Mouse (Mus musculus) megakaryocyte-erythroid progenitor cell, adult 5-6 weeks (primary cell): Measurements from ENCODE around the gene Pgp. TPM values are rescaled to one million over a fixed set of nuclear protein-coding genes. Genes with fewer than 3 reads are reported as not detected.

Experiments used
- ATAC-seq: replicated peaks from 2 replicates; pipeline ENCODE4 v1.8.0; 2016; ENCODE audit warnings: mild to moderate bottlenecking, inconsistent platforms; ENCODE audit not compliant: severe bottlenecking, poor library complexity, low FRiP score, low TSS enrichment
- total RNA-seq, 2 experiments: library from RNA; stranded (forward) in 1 of 2; stranded (reverse) in 1 of 2; fragments of 200-1000, 215-1000 nt in 1 of 2; fragments of >200 nt in 1 of 2; fragmentation: Nextera tagmentation in 1 of 2; gene quantifications; 2 replicates each; pipeline ENCODE4 v1.2.3; 2014 to 2017

Pgp gene
- total RNA-seq, 2 experiments from 2014 or later, result 23.4 to 32.8 TPM

DNA sequence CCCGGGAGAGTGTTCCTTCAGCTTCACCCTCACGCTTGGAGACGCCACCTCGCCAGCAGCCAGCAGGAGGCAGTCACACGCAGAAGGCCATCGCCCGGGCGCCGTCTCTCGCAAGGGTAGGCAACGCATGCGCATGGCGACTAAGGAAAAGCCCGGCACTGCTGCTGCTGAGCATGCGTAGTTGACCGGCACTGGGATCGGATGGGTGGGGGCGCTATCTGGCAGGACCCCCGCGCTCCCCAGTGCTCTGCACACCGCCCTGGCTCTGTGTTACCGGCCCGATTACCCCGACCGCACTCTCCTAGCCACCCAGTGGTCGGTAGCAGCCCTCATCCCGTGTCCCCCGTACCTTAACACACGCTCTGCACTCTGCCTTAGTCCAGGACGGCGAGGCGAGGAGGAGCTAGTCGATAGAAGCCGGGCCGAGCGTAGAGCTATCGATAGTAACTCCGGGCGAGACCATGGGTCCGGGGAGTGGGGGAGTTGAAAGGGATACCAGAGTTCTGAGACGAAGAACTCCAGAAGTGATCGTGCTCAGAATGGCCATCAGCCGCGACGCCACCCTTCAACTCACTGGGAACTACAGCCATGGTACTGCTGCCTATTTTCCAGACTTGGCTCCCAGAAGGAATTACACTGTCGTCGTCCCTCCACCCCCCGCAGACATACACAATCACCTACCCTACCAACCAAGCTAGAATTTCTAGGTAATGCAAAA is 8.6 kb downstream of the Pgp start, which contains the start of gene Mlst8:
Gene Mlst8, minus strand, starts transcription at position 416 of the 718 bp plus-strand sequence.
- peak; percentile 90 for ATAC-seq

DNA sequence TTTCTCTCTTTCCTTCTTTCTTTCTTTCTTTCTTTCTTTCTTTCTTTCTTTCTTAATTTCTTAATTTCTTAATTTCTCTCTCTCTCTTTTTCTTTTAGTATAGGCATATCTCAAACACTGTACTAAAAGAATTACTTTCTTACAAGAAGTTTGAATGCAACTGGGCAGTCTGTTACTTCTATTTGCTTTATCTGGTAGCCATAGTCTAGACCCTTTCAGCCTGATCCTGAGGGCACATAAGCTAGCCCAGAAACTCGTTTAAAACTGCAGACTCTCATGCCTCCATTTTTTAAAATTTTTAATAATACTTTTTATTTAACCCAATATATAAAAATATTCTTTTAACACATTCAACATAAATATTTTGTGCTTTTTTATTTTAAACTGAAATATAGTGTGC is 9.2 kb downstream of the Pgp start:
- ATAC-seq, result no peak

DNA sequence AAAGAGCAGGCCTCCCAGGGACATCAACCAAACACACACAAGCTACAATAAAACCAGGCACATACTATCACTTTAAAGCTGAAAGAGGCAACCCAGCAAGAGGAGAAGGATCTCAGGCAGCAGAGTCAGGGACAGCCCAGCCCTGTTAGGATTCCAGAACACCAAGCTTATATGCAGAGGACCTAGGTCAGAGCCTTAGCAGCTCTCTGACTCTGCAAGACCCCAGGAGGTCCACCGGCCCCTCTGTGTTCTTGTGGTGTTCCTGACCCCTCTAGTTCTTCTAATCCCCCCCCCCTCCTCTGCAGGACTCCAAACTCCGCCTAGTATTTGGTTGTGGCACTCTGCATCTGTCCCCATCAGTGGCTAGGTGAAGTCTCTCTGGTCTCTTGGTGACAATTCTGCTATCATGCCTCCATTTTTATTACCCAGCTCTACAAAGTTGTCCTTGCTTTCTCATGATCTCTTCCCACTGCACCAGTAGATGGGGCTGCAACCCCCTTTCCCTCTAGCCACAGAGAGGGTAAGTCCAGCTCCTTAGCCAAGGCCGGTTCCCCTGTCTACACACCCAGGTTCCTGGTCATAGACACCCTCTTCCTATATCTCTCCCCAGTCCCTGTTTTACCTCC is 10.1 kb downstream of the Pgp start:
- no peak for ATAC-seq

DNA sequence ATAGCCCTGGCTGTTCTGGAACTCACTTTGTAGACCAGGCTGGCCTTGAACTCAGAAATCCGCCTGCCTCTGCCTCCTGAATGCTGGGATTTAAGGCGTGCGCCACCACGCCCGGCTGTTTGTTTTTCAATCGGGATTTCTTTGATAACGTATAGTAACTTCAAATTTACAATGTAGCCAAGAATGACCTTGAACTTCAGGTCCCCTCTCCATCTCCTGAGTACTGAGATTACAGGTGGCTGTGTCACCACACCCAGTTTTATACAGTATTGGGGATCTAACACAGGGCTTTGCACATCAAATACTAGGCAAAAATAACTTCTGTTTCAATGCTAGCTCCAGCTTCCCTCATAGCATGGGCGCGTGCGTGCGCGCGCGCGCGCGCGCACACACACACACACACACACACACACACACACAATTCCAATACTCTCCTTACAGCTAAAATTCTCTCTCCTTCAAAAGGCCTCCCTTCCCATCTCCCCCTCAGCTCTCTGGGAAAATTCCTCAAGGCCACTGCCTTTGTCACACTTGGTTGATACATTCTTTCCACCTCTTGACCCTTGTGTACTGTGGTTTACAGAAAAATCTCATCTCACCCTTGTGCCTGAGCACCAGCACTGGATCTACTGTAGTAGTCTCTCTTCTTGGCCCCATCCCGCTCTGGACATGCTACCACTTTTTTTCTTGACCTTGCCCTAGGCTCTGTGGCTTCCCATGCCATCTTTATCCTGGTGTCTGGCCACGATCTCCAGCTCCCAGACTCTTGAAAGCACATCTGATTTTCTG is 11.0 kb downstream of the Pgp start:
- ATAC-seq, result no peak

DNA sequence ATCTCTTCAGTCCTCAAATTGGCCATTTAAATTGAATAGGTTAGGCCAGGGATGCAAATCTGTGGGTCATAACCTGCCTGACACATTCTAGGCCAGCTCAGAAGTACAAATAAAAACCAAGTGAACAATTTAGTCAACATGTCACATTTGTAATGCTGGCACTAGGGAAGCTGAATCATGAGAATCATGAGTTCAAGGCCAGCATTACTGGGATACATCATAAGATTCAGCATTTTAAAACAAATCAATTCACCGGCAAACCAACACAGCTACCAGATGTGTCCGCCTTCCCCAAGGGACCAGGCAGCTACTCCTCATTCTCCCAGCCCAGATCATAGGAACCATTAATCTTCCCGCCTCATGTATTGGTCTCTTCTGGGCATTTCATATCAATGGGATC is 13.3 kb downstream of the Pgp start:
- no peak for ATAC-seq

DNA sequence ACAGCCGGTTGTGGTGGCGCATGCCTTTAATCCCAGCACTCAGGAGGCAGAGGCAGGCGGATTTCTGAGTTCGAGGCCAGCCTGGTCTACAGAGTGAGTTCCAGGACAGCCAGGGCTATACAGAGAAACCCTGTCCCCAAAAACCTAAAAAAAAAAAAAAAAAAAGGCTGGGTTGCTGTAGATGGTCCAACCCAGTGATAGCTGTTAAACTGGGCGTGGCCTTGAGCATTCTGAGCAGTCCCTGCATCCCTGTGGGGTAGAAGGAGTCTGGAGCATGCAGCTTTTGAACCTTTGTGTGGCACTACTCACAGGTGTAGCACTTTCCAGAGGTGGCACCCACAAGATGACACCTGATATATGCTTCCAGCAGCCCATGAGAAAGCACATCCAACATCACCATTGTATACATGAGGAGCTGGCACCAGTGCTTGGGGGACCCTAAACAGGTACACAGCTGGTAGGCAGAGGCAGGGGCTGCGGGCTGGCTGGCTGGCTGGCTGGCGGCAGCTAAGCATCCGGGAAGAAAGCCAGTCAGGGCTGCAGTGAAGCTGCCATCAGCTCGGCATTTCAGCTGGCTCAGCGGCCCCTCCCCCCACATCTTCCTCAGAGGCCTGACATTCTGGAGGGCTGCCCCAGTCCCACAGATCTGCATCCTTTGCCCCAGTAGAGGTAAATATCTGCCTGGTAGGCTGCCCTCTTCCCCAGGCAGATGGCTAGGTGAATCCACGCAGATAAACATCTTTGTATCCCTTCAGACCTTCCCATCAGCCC is 15.1 kb downstream of the Pgp start:
- no peak for ATAC-seq

DNA sequence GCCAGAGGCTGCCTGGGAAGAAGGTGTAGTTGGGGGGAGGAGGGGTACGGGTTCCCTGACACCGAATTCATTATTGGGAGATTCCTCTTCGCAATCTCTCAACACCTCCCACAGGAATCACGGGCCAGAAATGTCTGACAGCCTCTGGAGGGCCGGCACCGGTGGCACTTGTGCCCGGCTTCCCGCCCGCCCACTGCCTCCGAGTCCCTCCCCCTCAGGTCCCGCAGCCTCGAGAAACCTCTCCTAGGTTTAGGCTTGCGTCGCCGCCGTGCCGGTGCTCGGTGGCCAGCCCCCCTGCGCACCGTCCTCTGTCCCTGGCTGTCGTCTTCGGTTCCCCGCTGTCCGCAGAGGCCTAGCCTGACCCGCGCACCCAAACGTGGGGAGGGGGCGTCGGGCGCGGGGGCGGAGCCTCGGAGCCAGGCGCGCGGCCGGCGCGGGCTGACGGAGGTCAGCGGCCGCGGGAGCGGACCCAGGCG is 18.0 kb downstream of the Pgp start, which contains the start of gene Caskin1:
Gene Caskin1, plus strand, starts transcription at position 416 of the 476 bp plus-strand sequence.
- no peak for ATAC-seq

DNA sequence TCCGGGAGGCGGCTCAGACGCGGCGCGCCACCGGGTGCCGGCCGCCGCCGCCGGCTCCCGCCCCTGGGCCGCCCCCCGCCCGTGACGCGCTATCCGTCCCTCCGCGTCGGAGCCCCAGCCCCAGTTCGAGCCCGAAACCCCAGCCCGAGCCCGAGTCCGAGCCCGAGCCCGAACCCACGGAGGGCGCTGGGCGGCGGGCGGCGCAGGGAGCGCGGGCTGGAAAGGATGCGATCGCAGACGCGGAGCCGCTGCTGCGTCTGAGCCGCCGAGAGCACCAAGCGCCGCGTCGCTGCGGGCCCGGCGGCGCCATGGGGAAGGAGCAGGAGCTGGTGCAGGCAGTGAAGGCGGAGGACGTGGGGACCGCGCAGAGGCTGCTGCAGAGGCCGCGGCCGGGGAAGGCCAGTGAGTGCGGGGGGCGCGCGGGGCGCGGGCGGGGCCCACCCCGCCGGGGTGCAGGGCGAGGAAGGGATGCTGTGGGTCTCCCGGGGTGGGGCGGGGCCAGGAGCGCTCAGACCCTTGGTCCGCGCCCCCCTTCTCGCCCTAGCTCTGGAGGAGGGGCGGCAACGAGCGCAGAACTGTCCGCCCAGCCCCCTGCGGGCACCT is 18.6 kb downstream of the Pgp start:
- no peak for ATAC-seq

DNA sequence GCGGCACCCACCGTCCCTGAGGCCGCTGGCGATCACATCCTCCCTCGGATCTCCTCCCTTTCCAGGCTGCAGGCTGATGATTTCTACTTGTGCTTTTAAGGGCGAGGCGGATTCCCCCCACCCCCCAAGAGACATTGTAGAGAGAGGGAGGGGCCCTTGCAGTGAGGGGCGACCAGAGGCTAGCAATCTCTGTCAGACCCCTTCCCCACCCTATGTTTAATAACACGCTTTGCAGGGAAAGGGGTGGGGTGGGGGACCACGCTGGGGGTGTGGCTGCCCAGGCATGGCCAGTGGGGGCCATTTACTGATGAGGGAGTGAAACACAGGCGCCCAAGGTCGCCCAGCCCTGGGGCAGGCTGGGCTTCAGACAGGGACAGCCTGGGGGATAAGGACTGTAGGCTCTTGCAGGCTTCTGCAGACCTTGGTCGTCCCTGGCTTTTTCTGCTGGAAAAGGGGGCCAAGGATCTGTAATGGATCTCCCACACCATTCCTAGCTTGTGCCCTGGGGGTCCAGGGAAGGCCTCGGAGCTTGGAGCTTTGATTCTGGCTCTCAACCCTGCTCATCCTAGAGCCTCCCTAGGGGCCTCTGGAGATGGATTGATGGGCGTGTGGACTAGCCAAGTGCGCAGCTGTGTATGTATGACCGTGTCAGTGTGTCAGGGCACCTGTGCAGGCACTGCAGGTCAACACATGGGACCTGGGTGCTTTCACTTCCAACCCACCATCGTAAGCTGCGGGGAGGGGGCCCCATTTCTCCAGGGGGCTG is 19.3 kb downstream of the Pgp start:
- ATAC-seq, result no peak

DNA sequence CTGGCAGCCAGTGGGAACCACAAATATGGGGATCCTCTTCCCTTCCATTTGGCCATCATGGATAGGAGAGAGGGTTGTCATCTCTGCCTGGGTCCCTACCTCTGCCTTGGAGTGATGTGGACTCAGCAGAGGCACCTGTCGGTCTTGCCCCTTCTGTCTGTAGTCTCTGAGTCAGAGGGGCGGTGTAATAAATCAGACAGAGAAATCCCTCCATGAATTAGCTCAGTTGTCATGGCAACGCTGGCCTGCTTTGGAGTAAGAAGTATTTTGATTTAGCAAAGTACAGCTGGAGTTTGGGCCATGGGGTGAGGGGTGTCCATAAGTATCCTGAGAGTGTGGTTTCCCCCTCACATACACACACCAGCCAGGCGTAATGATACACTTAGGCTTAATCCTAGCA is 20.2 kb downstream of the Pgp start:
- ATAC-seq, result no peak

DNA sequence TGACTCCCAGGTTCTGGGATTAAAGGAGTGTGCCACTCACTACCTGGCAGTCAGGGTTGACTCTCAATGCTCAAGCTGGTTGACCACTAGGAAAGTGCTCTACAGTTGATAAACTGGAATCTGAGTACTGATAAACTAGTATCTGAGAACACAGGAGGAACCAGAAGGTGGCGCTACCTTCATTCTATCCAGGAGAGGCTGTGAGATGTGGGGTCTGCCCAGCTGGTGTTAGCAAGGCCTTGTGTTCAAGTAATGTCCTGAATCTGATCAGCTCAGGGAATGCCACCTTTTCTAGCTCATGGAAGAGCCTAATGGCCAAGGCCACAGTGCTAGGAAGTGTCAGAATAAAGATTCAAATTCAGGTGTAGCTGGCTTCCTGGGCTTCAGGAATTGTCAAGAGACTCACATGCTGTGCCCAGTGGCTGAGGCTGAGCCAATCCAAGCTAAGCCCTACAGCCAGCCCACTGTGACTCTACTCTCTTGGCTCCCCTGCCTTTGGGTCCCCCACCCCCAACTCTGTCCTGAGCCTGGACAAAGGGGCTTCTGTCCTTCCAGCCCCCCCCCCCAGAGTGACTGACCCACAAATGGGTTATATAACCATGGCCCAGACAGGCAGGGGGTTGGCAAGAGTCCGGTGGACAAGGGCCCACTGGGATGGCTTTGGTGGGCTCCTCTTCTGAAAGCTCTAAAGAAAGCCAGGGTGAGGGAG is 24.6 kb downstream of the Pgp start:
- ATAC-seq, result peak; percentile 62

DNA sequence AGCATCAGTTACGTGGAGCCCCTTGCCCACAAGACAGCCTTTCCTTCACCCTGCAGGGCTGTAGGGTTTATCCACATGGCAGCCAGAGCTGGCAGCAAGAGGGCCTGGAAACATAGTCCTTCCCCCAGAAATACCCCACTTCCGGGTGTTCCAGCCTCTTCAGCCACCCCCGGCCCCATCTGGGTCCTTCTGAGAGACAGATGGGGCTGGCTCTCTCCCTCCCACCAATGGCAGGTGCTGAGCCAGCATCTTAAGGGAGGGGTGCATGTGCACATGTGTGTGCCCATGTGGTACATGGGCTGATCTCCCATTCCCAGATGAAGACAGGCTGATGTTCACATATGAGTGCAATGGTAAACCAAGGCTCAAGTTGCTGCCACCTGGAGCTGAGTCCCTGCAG is 25.3 kb downstream of the Pgp start:
- ATAC-seq, result no peak

DNA sequence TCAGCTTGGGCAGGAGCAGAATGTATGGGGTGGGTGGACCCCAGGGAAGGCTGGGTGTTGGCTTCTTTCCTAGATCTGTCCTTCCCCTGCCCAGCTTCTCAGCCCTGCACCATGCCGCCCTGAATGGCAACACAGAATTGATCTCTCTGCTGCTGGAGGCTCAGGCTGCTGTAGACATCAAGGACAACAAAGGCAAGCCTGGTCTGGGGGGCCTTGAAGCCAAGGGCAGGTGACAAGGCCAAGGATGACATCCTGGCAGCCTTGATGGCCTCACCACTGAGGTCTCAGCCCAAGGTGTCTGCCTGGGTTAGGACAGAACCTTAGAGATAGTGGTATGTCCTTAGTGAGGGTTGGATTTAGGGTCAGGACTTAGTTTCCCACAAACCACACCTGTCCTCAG is 25.8 kb downstream of the Pgp start:
- ATAC-seq, result no peak

DNA sequence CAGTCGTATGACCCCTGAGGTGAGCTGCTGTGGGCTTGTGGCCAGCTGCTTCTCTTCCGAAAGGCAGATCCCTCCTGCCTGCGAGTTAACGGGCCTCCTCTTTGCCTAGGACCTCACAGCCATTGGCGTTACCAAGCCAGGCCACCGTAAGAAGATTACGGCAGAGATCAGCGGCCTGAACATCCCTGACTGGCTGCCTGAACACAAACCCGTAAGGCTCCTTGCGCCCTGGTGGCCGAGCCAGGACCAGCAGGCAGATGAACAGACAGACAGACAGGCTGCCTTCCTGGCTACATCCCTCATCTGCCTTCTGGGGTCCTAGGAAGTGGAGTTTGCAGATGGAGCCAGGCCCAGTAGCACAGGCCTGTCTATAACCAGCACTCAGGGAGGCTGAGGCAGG is 32.0 kb downstream of the Pgp start:
- peak; percentile 45; the same call in 1 of the 2 replicates for ATAC-seq

DNA sequence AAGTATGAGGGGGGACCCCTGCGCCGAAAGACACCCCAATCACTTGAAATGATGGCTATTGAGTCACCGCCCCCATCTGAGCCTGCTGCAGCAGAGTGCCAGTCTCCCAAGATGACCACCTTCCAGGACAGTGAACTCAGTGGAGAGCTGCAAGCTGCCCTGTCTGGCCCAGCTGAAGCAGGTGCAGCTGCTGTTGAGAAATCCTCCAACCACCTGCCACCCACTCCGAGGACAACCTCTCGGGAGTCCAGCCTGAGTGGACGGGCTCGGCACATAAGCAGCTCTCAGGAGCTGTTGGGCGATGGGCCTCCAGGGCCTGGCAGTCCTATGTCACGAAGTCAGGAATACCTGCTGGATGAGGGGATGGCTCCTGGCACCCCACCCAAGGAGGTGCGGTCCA is 33.9 kb downstream of the Pgp start:
- ATAC-seq, result no peak

DNA sequence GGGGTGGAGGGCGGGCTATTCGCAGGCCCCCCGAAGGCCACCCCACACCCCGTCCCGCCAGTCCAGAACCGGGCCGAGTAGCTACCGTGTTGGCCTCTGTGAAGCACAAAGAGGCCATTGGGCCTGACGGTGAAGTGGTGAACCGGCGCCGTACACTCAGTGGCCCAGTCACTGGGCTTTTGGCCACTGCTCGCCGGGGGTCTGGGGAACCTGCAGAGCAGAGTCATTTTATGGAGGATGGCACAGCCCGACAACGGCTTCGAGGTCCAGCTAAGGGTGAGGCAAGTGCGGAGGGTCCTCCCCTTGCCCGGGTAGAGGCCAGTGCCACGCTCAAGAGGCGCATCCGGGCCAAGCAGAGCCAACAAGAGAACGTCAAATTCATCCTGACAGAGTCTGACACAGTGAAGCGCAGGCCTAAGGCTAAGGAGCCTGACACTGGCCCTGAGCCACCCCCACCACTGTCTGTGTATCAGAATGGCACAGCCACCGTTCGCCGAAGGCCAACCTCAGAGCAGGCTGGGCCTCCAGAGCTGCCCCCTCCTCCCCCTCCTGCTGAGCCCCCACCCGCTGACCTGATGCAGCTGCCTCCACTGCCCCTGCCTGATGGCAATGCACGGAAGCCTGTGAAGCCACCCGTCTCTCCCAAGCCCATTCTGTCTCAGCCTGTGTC is 35.2 kb downstream of the Pgp start:
- no peak for ATAC-seq

DNA sequence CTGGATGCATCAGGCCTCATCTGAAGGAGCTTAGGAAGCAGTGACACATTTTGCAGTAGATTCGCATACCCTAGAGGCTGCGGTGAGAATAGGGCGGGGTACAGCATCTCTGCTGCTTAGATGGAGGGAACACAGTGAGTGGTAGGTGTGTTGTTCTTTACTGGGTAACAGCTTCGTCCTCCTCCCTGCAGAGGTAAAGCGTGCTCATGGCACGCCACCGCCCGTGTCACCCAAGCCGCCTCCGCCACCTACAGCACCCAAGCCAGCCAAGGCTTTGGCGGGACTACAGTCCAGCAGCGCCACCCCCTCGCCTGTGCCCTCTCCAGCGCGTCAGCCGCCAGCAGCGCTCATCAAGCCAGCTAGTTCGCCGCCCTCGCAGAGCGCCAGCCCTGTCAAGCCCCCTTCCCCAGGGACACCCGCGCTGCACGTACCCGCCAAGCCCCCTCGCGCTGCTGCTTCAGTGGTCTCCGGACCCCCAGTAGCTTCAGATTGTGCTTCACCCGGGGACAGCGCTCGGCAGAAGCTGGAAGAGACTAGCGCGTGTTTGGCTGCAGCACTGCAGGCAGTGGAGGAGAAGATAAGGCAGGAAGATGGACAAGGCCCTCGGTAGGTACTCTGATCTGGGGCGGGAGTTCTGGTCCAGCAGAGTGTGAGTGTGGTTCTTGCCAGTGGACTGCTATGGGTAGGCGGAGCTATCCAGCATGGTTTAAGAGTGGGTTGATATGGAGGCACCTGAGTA is 36.3 kb downstream of the Pgp start:
- ATAC-seq, result no peak
